Comparison of ENCODE assay signal across 21 mouse cellular contexts in genomic region chr1:64568206-64568605, GRCm38 (mm10).
"Had no signal": no experiment of that assay in that cellular context is flagged by ENCODE, and none has a peak within 500 bp of the region (broad histone marks: within the 10 kb centered on the region; RNA-seq: fewer than 3 reads in every experiment).

No protein-coding gene starts in this region.

- H3K9me3 ChIP-seq: limb, embryonic 10.5 days; limb, embryonic 13.5 days; midbrain, embryonic 13.5 days; stomach, embryonic 15.5 days had no signal

- H3K27ac ChIP-seq: limb, embryonic 10.5 days; limb, embryonic 13.5 days; liver, embryonic 14.5 days; macrophage; midbrain, embryonic 13.5 days; stomach, embryonic 15.5 days had no signal

- DNase-seq: kidney, adult 18-20 months; kidney, adult 9 months; kidney, postnatal 14 days; kidney, postnatal 4 days; liver; liver, postnatal 0 days; lung, embryonic 14.5 days; right cerebral cortex, adult 18-20 months; right cerebral cortex, postnatal 14 days; right cerebral cortex, postnatal 4 days; thymus, adult 2 months; thymus, postnatal 14 days; thymus, postnatal 4 days had no signal

- H3K27me3 ChIP-seq: limb, embryonic 13.5 days; midbrain, embryonic 13.5 days; stomach, embryonic 15.5 days had no signal

- H3K9ac ChIP-seq: limb, embryonic 13.5 days; liver, embryonic 14.5 days; liver, postnatal 0 days; lung, embryonic 14.5 days; midbrain, embryonic 13.5 days; stomach, embryonic 15.5 days had no signal

- H3K4me2 ChIP-seq: limb, embryonic 13.5 days; lung, embryonic 14.5 days; midbrain, embryonic 13.5 days; stomach, embryonic 15.5 days had no signal

- H3K4me3 ChIP-seq: limb, embryonic 10.5 days; limb, embryonic 13.5 days; midbrain, embryonic 13.5 days; stomach, embryonic 15.5 days had no signal

- ATAC-seq: intestine, embryonic 16.5 days; liver, postnatal 0 days; lung, postnatal 0 days; midbrain, embryonic 13.5 days had no signal

- H3K4me1 ChIP-seq: limb, embryonic 10.5 days; limb, embryonic 13.5 days; midbrain, embryonic 13.5 days; stomach, embryonic 15.5 days had no signal
